Mouse (Mus musculus) embryonic facial prominence, embryonic 11.5 days (tissue): Measurements from ENCODE around the gene Cep55. TPM values are rescaled to one million over a fixed set of nuclear protein-coding genes. Genes with fewer than 3 reads are reported as not detected.

ENCODE experiments used
- ATAC-seq: fragments of 200-750 bp; cut with Nextera tagmentation; replicated peaks from 2 replicates; pipeline ENCODE4 v1.8.0; 2017; ENCODE audit warnings: low read depth; ENCODE audit not compliant: insufficient number of reproducible peaks, low FRiP score, low TSS enrichment
- DNase-seq: peaks from one replicate; pipeline ENCODE4 v3.0.0-alpha.2; 2015; ENCODE audit warnings: low spot score
- H3K27ac ChIP-seq: fragments of 300-500 bp; sonication (generic); replicated peaks from 2 replicates; pipeline ENCODE4 v1.5.1; 2014; ENCODE audit warnings: mild to moderate bottlenecking, low read depth, low read length, control low read depth
- H3K27me3 ChIP-seq: fragments of 300-500 bp; sonication (generic); 2 replicates; pipeline ENCODE4 v1.6.1; 2014; ENCODE audit warnings: mild to moderate bottlenecking, low read length, moderate library complexity, mixed read lengths; ENCODE audit not compliant: control insufficient read depth, insufficient read depth
- H3K36me3 ChIP-seq: fragments of 300-500 bp; sonication (generic); replicated peaks from 2 replicates; pipeline ENCODE4 v1.6.1; 2014; ENCODE audit warnings: low read depth, mild to moderate bottlenecking, low read length, moderate library complexity, mixed read lengths; ENCODE audit not compliant: control insufficient read depth, insufficient read depth
- H3K4me1 ChIP-seq: fragments of 300-500 bp; sonication (generic); 2 replicates; pipeline ENCODE4 v1.6.1; 2014; ENCODE audit warnings: low read length, mixed read lengths; ENCODE audit not compliant: control insufficient read depth, insufficient read depth
- H3K4me2 ChIP-seq: fragments of 300-500 bp; sonication (generic); 2 replicates; pipeline ENCODE4 v1.6.1; 2014; ENCODE audit warnings: low read depth, mild to moderate bottlenecking, control low read depth, low read length, moderate library complexity
- H3K4me3 ChIP-seq: fragments of 300-500 bp; sonication (generic); 2 replicates; pipeline ENCODE4 v1.5.1; 2014; ENCODE audit warnings: low read depth, low read length, control low read depth
- H3K9ac ChIP-seq: fragments of 300-500 bp; sonication (generic); replicated peaks from 2 replicates; pipeline ENCODE4 v1.6.1; 2014; ENCODE audit warnings: mild to moderate bottlenecking, control low read depth, low read length
- H3K9me3 ChIP-seq: fragments of 300-500 bp; sonication (generic); replicated peaks from 2 replicates; pipeline ENCODE4 v1.6.1; 2016; ENCODE audit warnings: mild to moderate bottlenecking, low read length, inconsistent platforms, mixed read lengths; ENCODE audit not compliant: control insufficient read depth
- WGBS: fragments of 180-500 bp; shearing (Covaris S2); extraction: QIAGEN DNeasy Blood & Tissue Kit; methylation state at CpG from one replicate; pipeline ENCODE4 v1.1.7; 2014; 5-methylcytosine and 5-hydroxymethylcytosine counted together
- polyA plus RNA-seq: library from polyadenylated mRNA; unstranded; fragments of >200 nt; fragmentation: Nextera tagmentation; extraction: Ambion mirVana; gene quantifications from 2 replicates; pipeline ENCODE4 v1.2.1, GENCODE M21; 2014

Cep55 gene
- polyA plus RNA-seq, 1 experiment from 2014 or later = 47.7 TPM

DNA sequence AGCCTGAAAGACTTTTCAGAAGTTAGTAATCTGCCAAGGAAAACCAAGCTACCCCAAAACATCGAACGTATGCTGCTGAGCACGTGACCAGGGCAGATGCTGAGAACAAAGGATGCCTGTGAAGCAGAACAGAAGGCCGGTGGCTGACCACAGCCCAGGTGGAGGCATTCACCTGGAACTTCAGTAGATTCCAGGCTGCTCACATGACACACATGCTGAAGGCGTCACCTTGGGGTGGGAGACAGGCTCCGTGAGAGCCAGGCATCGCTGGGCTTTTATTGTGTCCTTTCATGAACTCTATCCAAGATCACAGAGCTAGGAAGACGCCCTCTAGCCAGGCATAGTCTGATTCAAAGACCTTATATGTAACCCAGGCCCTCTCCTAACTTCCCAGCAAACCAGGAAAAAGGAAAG lies 28.6 kb upstream of the Cep55 start:
- Histone ChIP-seq H3K4me2 (no peak overlapping the region), H3K27ac (no peak overlapping the region), H3K4me3 (no peak overlapping the region), H3K4me1 (no peaks in the 10 kb centered on the region), H3K9ac (no peak overlapping the region), H3K9me3 (no peaks in the 10 kb centered on the region), H3K27me3 (no peaks in the 10 kb centered on the region), H3K36me3 (no peaks in the 10 kb centered on the region)
- 72% methylated on average over 8 of the region's 8 CpGs for WGBS
- ATAC-seq (no peak), DNase-seq (no peak)

DNA sequence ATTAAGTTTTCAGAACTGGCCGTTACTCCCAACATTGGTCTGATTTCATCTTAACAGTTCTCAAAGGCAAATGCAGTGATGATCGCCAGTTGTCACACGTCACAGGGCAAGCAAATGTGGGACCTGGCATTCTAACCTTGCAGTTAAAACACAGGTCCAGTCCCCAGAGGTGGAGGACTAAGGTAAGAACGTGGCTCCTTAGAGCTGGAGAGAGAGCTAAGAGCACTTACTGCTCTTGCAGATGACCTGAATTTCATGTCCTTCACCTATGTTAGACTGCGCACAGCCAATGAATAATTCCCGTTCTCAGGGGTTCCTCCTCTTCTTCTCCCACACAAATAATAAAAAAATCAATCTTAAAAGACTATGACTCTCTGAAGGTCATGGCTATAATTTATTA lies 27.4 kb upstream of the Cep55 start:
- Histone ChIP-seq H3K27ac (no peak overlapping the region), H3K4me1 (no peaks in the 10 kb centered on the region)

GRCm38 (mm10) chr19:38027881-38028521 lies 26.8 kb upstream of the Cep55 start:
- no peak overlapping the region for H3K4me3 ChIP-seq
- no peak overlapping the region for H3K9ac ChIP-seq
- 65% methylated on average over 10 of the region's 10 CpGs for WGBS

More for the DNA sequence above, 27.4 kb upstream of the Cep55 start:
- 86% methylated on average over 6 of the region's 6 CpGs for WGBS
- Histone ChIP-seq H3K36me3 (no peaks in the 10 kb centered on the region), H3K27me3 (no peaks in the 10 kb centered on the region), H3K4me3 (no peak overlapping the region), H3K9ac (no peak overlapping the region), H3K4me2 (no peak overlapping the region), H3K9me3 (no peaks in the 10 kb centered on the region)
- no peak for ATAC-seq
- no peak for DNase-seq

DNA sequence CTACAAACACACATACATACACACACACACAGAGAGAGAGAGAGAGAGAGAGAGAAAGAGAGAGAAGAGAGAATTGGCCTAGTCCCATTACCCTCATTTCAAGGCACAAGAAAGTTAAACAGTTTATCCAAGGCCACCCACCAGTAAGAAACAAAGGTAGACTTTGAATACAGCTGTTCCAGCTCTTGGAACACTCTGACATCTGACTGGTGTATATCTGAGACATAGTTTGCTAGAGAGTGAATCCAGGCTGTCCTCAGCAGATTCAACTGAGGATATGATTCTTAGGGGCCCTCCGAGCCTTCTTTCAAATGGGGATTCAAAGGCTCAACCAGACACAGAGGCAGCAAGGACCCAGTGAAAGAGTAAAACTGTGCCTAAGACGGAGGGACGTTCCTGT lies 25.5 kb upstream of the Cep55 start:
- Histone ChIP-seq H3K27ac (no peak overlapping the region), H3K4me3 (no peak overlapping the region), H3K9me3 (no peaks in the 10 kb centered on the region), H3K4me1 (no peaks in the 10 kb centered on the region), H3K27me3 (no peaks in the 10 kb centered on the region), H3K36me3 (no peaks in the 10 kb centered on the region), H3K9ac (no peak overlapping the region), H3K4me2 (no peak overlapping the region)
- ATAC-seq = no peak
- no peak for DNase-seq
- WGBS = 83% methylated on average over 3 of the region's 3 CpGs

More at GRCm38 (mm10) chr19:38027881-38028521, 26.8 kb upstream of the Cep55 start:
- H3K9me3 ChIP-seq = no peaks in the 10 kb centered on the region
- no peak overlapping the region for H3K27ac ChIP-seq
- no peak for ATAC-seq
- no peaks in the 10 kb centered on the region for H3K4me1 ChIP-seq
- DNase-seq = no peak
- H3K27me3 ChIP-seq = no peaks in the 10 kb centered on the region
- no peak overlapping the region for H3K4me2 ChIP-seq
- no peaks in the 10 kb centered on the region for H3K36me3 ChIP-seq

GRCm38 (mm10) chr19:38029871-38030270 lies 24.9 kb upstream of the Cep55 start:
- ATAC-seq = no peak
- 60% methylated on average over 3 of the region's 3 CpGs for WGBS

GRCm38 (mm10) chr19:38030673-38031137 lies 24.1 kb upstream of the Cep55 start:
- Histone ChIP-seq H3K9ac (no peak overlapping the region), H3K27me3 (no peaks in the 10 kb centered on the region), H3K9me3 (no peaks in the 10 kb centered on the region), H3K4me3 (no peak overlapping the region), H3K36me3 (no peaks in the 10 kb centered on the region), H3K27ac (no peak overlapping the region), H3K4me2 (no peak overlapping the region), H3K4me1 (no peaks in the 10 kb centered on the region)
- DNase-seq (peak; percentile 36), ATAC-seq (no peak)
- WGBS = 2% methylated on average over 11 of the region's 23 CpGs

More at GRCm38 (mm10) chr19:38029871-38030270, 24.9 kb upstream of the Cep55 start:
- no peak for DNase-seq
- no peak overlapping the region for H3K27ac ChIP-seq
- no peaks in the 10 kb centered on the region for H3K27me3 ChIP-seq
- H3K4me1 ChIP-seq = no peaks in the 10 kb centered on the region
- no peak overlapping the region for H3K4me3 ChIP-seq
- no peak overlapping the region for H3K9ac ChIP-seq
- H3K36me3 ChIP-seq = no peaks in the 10 kb centered on the region
- no peaks in the 10 kb centered on the region for H3K9me3 ChIP-seq
- H3K4me2 ChIP-seq = no peak overlapping the region

DNA sequence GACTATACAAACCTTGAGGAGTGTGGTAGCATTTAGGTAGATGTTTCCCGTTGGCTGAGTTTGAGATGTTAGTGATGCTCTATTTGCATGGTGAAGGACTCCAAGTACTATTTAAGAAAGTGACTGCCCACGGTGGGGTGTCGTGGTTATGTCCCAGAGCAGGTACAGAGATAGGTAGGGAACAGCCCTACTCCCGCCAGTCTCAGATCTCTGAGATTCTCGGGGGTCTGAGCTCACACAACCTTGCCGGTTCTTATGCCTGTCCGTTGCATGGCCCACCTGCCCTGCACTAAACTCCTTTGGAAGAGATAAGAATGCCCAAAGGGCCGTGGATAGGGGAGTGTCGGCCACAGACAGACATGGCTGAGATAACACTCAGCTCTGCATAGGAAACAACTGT lies 23.7 kb upstream of the Cep55 start:
- Histone ChIP-seq H3K27me3 (no peaks in the 10 kb centered on the region), H3K4me3 (no peak overlapping the region), H3K27ac (no peak overlapping the region), H3K4me2 (no peak overlapping the region), H3K36me3 (no peaks in the 10 kb centered on the region), H3K4me1 (no peaks in the 10 kb centered on the region), H3K9me3 (no peaks in the 10 kb centered on the region), H3K9ac (no peak overlapping the region)
- ATAC-seq = no peak
- 74% methylated on average over 9 of the region's 9 CpGs for WGBS
- DNase-seq = no peak

- Histone ChIP-seq H3K36me3 (no peaks in the 10 kb centered on the region), H3K27me3 (no peaks in the 10 kb centered on the region), H3K4me1 (no peaks in the 10 kb centered on the region), H3K27ac (no peak overlapping the region), H3K9me3 (no peaks in the 10 kb centered on the region), H3K4me3 (no peak overlapping the region), H3K9ac (no peak overlapping the region), H3K4me2 (no peak overlapping the region)
- 78% methylated on average over 15 of the region's 15 CpGs for WGBS
- ATAC-seq = no peak
- DNase-seq = no peak
These were observed 21.6 kb upstream of the Cep55 start for GRCm38 (mm10) chr19:38032993-38033734.
